Mouse (Mus musculus): ENCODE data around the gene Pcgf1. TPM values are rescaled to one million over a fixed set of nuclear protein-coding genes. Genes with fewer than 3 reads are reported as not detected.

Pcgf1 gene
- polyA plus RNA-seq (2015; fragmentation: Nextera tagmentation; extraction: Ambion mirVana), result 19.3 and 21.2 TPM in 2 replicates

DNA sequence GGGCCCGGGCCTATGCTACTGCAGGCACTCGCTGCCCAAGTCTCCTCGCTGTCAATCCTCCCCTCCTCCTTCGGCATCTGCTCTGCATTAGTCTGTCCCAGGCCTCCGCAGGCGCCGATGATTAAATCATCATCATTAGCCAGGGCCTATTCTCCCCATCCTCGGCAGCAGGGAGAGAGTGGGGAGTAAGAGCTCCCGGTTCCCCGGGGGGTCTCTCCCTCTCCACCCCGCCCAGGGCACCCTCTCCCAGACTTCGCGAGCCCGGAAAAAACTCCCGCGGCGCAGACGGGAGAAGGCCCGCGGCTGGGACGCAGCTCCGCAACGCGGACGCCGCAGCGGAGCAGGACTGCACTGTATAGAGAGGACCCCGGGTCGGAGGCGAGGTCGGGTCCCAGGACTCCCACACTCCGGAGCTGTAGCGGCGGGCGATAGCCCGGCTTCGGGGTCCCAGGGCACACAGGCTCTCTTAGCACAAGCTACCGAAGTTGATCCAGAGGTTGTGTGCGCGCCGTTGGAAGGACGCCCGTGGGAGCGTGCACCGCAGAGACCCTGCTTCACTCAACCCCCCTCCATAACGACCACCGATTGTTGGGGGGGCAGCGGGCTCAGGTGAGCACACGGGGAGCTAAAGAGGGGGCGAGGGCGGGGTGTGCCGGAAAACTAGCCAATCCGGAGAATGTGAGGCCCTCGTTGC lies at the start of gene Pcgf1:
Gene Pcgf1, plus strand, starts transcription at position 240 of the 694 bp plus-strand sequence.
- under 1% methylated on average over 54 of the region's 54 CpGs for WGBS (ENCODE audit: insufficient replicate concordance)
- H3K27ac ChIP-seq, result peak within 1 kb of the TSS; percentile 85
- peak within 1 kb of the TSS; percentile 98 for H3K4me2 ChIP-seq
- peaks cover 27% of the 10 kb centered on the region for H3K4me1 ChIP-seq (replicated peaks)
- DNase-seq (no peak), ATAC-seq (ENCODE audit: low read depth) (peak; percentile 49)
- peak within 1 kb of the TSS; percentile 86 for H3K4me3 ChIP-seq (replicated peaks)
- H3K27me3 ChIP-seq, result peaks cover 57% of the 10 kb centered on the region
- H3K9me3 ChIP-seq (replicated peaks), result no peaks in the 10 kb centered on the region
- H3K36me3 ChIP-seq, result peaks cover 19% of the 10 kb centered on the region
- H3K9ac ChIP-seq, result peak within 1 kb of the TSS; percentile 87

DNA sequence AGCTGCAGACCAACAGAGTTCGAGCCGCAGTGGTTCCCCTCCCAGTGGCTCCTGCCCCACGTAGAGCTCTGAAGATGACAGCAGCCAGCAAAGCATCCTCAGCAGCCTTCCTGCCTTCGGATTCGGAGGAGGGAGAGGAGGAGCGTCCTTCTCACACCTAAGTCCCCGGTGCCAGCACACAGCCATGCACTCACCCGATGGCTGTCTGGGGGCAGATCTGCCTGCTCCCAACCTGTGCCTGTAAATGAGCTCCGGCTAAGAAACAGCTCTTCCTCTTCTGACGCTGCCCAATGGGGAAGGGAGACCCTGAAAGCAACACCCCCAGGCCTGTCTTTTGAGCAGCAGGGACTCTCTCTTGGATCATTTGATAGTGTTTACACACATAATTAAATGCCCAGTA lies 47.9 kb upstream of the Pcgf1 start:
- Histone ChIP-seq H3K4me2 (no peak overlapping the region), H3K9me3 (replicated peaks) (no peaks in the 10 kb centered on the region), H3K4me3 (replicated peaks) (no peak overlapping the region), H3K4me1 (replicated peaks) (peaks cover 79% of the 10 kb centered on the region), H3K27ac (peak overlapping the region; percentile 44), H3K27me3 (peaks cover 17% of the 10 kb centered on the region), H3K9ac (no peak overlapping the region), H3K36me3 (peaks cover 31% of the 10 kb centered on the region)
- DNase-seq (no peak), ATAC-seq (ENCODE audit: low read depth) (no peak)
- 58% methylated on average over 10 of the region's 10 CpGs for WGBS (ENCODE audit: insufficient replicate concordance)

DNA sequence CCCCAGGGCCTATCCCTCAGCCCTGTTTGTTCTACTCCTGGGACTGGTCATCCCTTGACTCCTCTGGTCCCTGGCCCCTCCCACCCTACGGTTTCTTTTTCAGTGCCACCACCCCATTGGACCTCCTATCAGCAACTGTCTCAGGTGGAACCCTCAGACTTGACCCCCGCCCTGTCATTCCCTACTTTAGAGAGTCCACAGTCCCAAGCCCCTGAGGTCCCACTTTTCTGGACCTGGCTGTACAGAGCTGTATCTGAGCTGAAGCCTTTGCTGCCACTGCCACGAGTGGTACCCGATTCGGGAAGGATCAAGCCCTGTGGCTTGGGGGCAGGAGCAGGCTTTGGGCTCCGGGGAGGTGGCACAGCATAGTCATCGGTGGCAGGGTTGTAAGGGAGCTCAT lies 46.6 kb upstream of the Pcgf1 start:
- WGBS (ENCODE audit: insufficient replicate concordance), result 75% methylated on average over 7 of the region's 7 CpGs
- Histone ChIP-seq H3K9ac (peak overlapping the region; percentile 92), H3K27ac (peak overlapping the region; percentile 35; the same call in 1 of the 2 replicates), H3K27me3 (peaks cover 29% of the 10 kb centered on the region), H3K36me3 (peaks cover 31% of the 10 kb centered on the region), H3K9me3 (replicated peaks) (no peaks in the 10 kb centered on the region), H3K4me1 (replicated peaks) (peaks cover 80% of the 10 kb centered on the region), H3K4me2 (peak overlapping the region; percentile 83; the same call in 1 of the 2 replicates), H3K4me3 (replicated peaks) (no peak overlapping the region)
- DNase-seq, result no peak
- ATAC-seq (ENCODE audit: low read depth), result no peak

- peaks cover 31% of the 10 kb centered on the region for H3K36me3 ChIP-seq
- ATAC-seq (ENCODE audit: low read depth) (no peak), DNase-seq (no peak)
- WGBS (ENCODE audit: insufficient replicate concordance), result 56% methylated on average over 18 of the region's 18 CpGs
- peak overlapping the region; percentile 92 for H3K9ac ChIP-seq
- no peaks in the 10 kb centered on the region for H3K9me3 ChIP-seq (replicated peaks)
- peaks cover 31% of the 10 kb centered on the region for H3K27me3 ChIP-seq
- H3K4me3 ChIP-seq (replicated peaks), result peak overlapping the region; percentile 78
- peaks cover 75% of the 10 kb centered on the region for H3K4me1 ChIP-seq (replicated peaks)
- peak overlapping the region; percentile 83 for H3K4me2 ChIP-seq
- peak overlapping the region; percentile 87 for H3K27ac ChIP-seq
Observed at GRCm38 (mm10) chr6:83031921-83032590, 45.6 kb upstream of the Pcgf1 start.

GRCm38 (mm10) chr6:83032769-83033191 lies 44.9 kb upstream of the Pcgf1 start:
- Histone ChIP-seq H3K36me3 (peaks cover 31% of the 10 kb centered on the region), H3K9ac (peak overlapping the region; percentile 92), H3K4me2 (peak overlapping the region; percentile 83), H3K4me3 (replicated peaks) (peak overlapping the region; percentile 78), H3K27me3 (peaks cover 31% of the 10 kb centered on the region), H3K4me1 (replicated peaks) (peaks cover 69% of the 10 kb centered on the region), H3K9me3 (replicated peaks) (no peaks in the 10 kb centered on the region), H3K27ac (peak overlapping the region; percentile 87)
- DNase-seq, result peak; percentile 52
- WGBS (ENCODE audit: insufficient replicate concordance), result 0% methylated on average over 31 of the region's 31 CpGs
- peak; percentile 73 for ATAC-seq (ENCODE audit: low read depth)

- peaks cover 69% of the 10 kb centered on the region for H3K4me1 ChIP-seq (replicated peaks)
- H3K4me3 ChIP-seq (replicated peaks), result peak within 1 kb of the TSS; percentile 78
- peak within 1 kb of the TSS; percentile 92 for H3K9ac ChIP-seq
- peaks cover 31% of the 10 kb centered on the region for H3K27me3 ChIP-seq
- H3K4me2 ChIP-seq, result peak within 1 kb of the TSS; percentile 83
- DNase-seq, result peak; percentile 62
- H3K27ac ChIP-seq, result peak within 1 kb of the TSS; percentile 87
- WGBS (ENCODE audit: insufficient replicate concordance), result 2% methylated on average over 51 of the region's 51 CpGs
- H3K9me3 ChIP-seq (replicated peaks), result no peaks in the 10 kb centered on the region
- H3K36me3 ChIP-seq, result peaks cover 31% of the 10 kb centered on the region
- peak; percentile 88 for ATAC-seq (ENCODE audit: low read depth)
Observed at GRCm38 (mm10) chr6:83033249-83034185, 44.2 kb upstream of the Pcgf1 start, which contains the start of the genes Dok1 and Loxl3. TSS of gene Dok1 (minus strand) at chr6:83033471. TSS of gene Loxl3 (plus strand) at chr6:83034173.

GRCm38 (mm10) chr6:83034463-83035055 lies 43.1 kb upstream of the Pcgf1 start:
- Histone ChIP-seq H3K36me3 (peaks cover 27% of the 10 kb centered on the region), H3K4me2 (peak overlapping the region; percentile 83), H3K4me3 (replicated peaks) (peak overlapping the region; percentile 78), H3K4me1 (replicated peaks) (peaks cover 70% of the 10 kb centered on the region), H3K27me3 (peaks cover 31% of the 10 kb centered on the region), H3K9me3 (replicated peaks) (no peaks in the 10 kb centered on the region), H3K27ac (peak overlapping the region; percentile 87; the same call in 1 of the 2 replicates), H3K9ac (peak overlapping the region; percentile 92; the same call in 1 of the 2 replicates)
- ATAC-seq (ENCODE audit: low read depth) (no peak), DNase-seq (no peak)
- 54% methylated on average over 5 of the region's 5 CpGs for WGBS (ENCODE audit: insufficient replicate concordance)

GRCm38 (mm10) chr6:83037188-83037587 lies 40.5 kb upstream of the Pcgf1 start:
- peaks cover 58% of the 10 kb centered on the region for H3K4me1 ChIP-seq (replicated peaks)
- ATAC-seq (ENCODE audit: low read depth) (no peak), DNase-seq (no peak)
- WGBS (ENCODE audit: insufficient replicate concordance), result 80% methylated on average over 8 of the region's 8 CpGs
- no peak overlapping the region for H3K9ac ChIP-seq
- no peak overlapping the region for H3K27ac ChIP-seq
- H3K4me2 ChIP-seq, result no peak overlapping the region
- peaks cover 22% of the 10 kb centered on the region; the same call in 1 of the 2 replicates for H3K27me3 ChIP-seq
- H3K4me3 ChIP-seq (replicated peaks), result no peak overlapping the region
- peaks cover under 1% of the 10 kb centered on the region; the same call in 1 of the 2 replicates for H3K36me3 ChIP-seq
- H3K9me3 ChIP-seq (replicated peaks), result no peaks in the 10 kb centered on the region

DNA sequence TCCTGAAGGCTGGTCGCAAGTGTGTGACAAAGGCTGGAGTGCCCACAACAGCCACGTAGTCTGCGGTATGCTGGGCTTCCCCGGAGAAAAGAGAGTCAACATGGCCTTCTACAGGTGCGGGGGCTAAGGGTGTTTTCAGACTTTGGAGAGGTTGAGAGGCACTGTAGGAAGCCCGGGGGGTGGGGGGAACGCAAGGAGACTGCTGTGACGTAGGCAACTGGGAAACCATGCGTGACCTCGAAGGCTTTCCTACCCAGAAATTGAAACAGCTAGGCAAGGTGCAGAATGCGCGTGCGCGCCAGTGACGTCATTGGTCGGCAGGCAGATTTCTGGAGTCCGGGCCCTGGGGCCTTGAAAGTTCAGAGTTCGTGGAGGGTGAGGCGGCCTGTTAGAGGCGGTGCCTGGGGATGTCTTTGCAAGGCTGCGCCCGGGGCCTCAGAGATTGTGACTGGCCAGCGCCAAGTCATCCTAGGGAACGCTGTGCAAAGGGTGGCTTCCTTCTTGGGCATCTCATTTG lies 39.1 kb upstream of the Pcgf1 start:
- Histone ChIP-seq H3K4me2 (peak overlapping the region; percentile 62), H3K9me3 (replicated peaks) (no peaks in the 10 kb centered on the region), H3K36me3 (no peaks in the 10 kb centered on the region), H3K4me1 (replicated peaks) (peaks cover 50% of the 10 kb centered on the region), H3K27me3 (peaks cover 21% of the 10 kb centered on the region; the same call in 1 of the 2 replicates), H3K9ac (peak overlapping the region; percentile 63), H3K4me3 (replicated peaks) (peak overlapping the region; percentile 35), H3K27ac (peak overlapping the region; percentile 93)
- DNase-seq, result peak; percentile 90
- 14% methylated on average over 24 of the region's 24 CpGs for WGBS (ENCODE audit: insufficient replicate concordance)
- peak; percentile 99 for ATAC-seq (ENCODE audit: low read depth)

GRCm38 (mm10) chr6:83040601-83041000 lies 37.1 kb upstream of the Pcgf1 start:
- H3K9ac ChIP-seq, result no peak overlapping the region
- no peak for DNase-seq
- no peak overlapping the region for H3K4me3 ChIP-seq (replicated peaks)
- H3K27ac ChIP-seq, result peak overlapping the region; percentile 53; the same call in 1 of the 2 replicates
- no peaks in the 10 kb centered on the region for H3K36me3 ChIP-seq
- H3K27me3 ChIP-seq, result peaks cover 7% of the 10 kb centered on the region; the same call in 1 of the 2 replicates
- WGBS (ENCODE audit: insufficient replicate concordance), result 78% methylated on average over 5 of the region's 5 CpGs
- no peak for ATAC-seq (ENCODE audit: low read depth)
- peaks cover 32% of the 10 kb centered on the region for H3K4me1 ChIP-seq (replicated peaks)
- H3K4me2 ChIP-seq, result no peak overlapping the region
- no peaks in the 10 kb centered on the region for H3K9me3 ChIP-seq (replicated peaks)
